Mouse (Mus musculus) stomach, embryonic 15.5 days (tissue): ENCODE data around the gene Nos1ap. TPM values are rescaled to one million over a fixed set of nuclear protein-coding genes. Genes with fewer than 3 reads are reported as not detected.
A peak's percentile ranks its signal among the peaks of the same experiment; 100 is the strongest.

ENCODE experiments used
- ATAC-seq: fragments of 200-750 bp; cut with Nextera tagmentation; 2 replicates; pipeline ENCODE4 v1.8.0; 2017; ENCODE audit warnings: low read depth, moderate number of reproducible peaks, moderate TSS enrichment; ENCODE audit not compliant: insufficient read depth, low FRiP score
- H3K27ac ChIP-seq: fragments of 300-500 bp; sonication (generic); 2 replicates; pipeline ENCODE4 v1.5.1; 2015; ENCODE audit warnings: mild to moderate bottlenecking, inconsistent platforms
- H3K27me3 ChIP-seq: fragments of 300-500 bp; sonication (generic); replicated peaks from 2 replicates; pipeline ENCODE4 v1.6.1; 2015; ENCODE audit warnings: inconsistent platforms
- H3K36me3 ChIP-seq: fragments of 300-500 bp; sonication (generic); 2 replicates; pipeline ENCODE4 v1.6.1; 2015; ENCODE audit warnings: inconsistent platforms
- H3K4me1 ChIP-seq: fragments of 300-500 bp; sonication (generic); 2 replicates; pipeline ENCODE4 v1.6.1; 2015; ENCODE audit warnings: inconsistent platforms
- H3K4me2 ChIP-seq: fragments of 300-500 bp; sonication (generic); 2 replicates; pipeline ENCODE4 v1.6.1; 2015; ENCODE audit warnings: mild to moderate bottlenecking, inconsistent platforms
- H3K4me3 ChIP-seq: fragments of 300-500 bp; sonication (generic); replicated peaks from 2 replicates; pipeline ENCODE4 v1.5.1; 2015; ENCODE audit warnings: inconsistent platforms
- H3K9ac ChIP-seq: fragments of 300-500 bp; sonication (generic); 2 replicates; pipeline ENCODE4 v1.6.1; 2015; ENCODE audit warnings: inconsistent platforms
- H3K9me3 ChIP-seq: fragments of 300-500 bp; sonication (generic); 2 replicates; pipeline ENCODE4 v1.6.1; 2016; ENCODE audit warnings: inconsistent platforms
- WGBS: fragments of 180-500 bp; shearing (Covaris S2); methylation state at CpG from one replicate; pipeline ENCODE4 v1.1.7; 2015; 5-methylcytosine and 5-hydroxymethylcytosine counted together
- polyA plus RNA-seq: library from polyadenylated mRNA; unstranded; fragments of >200 nt; fragmentation: Nextera tagmentation; extraction: Ambion mirVana; gene quantifications from 2 replicates; pipeline ENCODE4 v1.2.1, GENCODE M21; 2015

Gene Nos1ap
- polyA plus RNA-seq, 1 experiment from 2014 or later, result 15.5 TPM

- H3K27ac ChIP-seq, result no peak overlapping the region
- no peak overlapping the region for H3K4me2 ChIP-seq
- no peaks in the 10 kb centered on the region for H3K9me3 ChIP-seq
- H3K9ac ChIP-seq, result no peak overlapping the region
- H3K4me3 ChIP-seq, result no peak overlapping the region
- peaks cover 18% of the 10 kb centered on the region for H3K4me1 ChIP-seq
- no peak for ATAC-seq
- H3K36me3 ChIP-seq, result peaks cover 4% of the 10 kb centered on the region; the same call in 1 of the 2 replicates
- no peaks in the 10 kb centered on the region for H3K27me3 ChIP-seq
- whole genome bisulfite sequencing, result 88% methylated on average over 2 of the region's 2 CpGs
These were observed 5.7 kb downstream of the Nos1ap start for GRCm38 (mm10) chr1:170583925-170584324.

- H3K9ac ChIP-seq, result no peak overlapping the region
- peaks cover 10% of the 10 kb centered on the region for H3K4me1 ChIP-seq
- no peaks in the 10 kb centered on the region for H3K27me3 ChIP-seq
- ATAC-seq, result no peak
- WGBS, result 81% methylated on average over 5 of the region's 5 CpGs
- H3K27ac ChIP-seq, result no peak overlapping the region
- H3K36me3 ChIP-seq, result peaks cover 4% of the 10 kb centered on the region; the same call in 1 of the 2 replicates
- H3K4me3 ChIP-seq, result no peak overlapping the region
- H3K9me3 ChIP-seq, result no peaks in the 10 kb centered on the region
- no peak overlapping the region for H3K4me2 ChIP-seq
These were observed 7.3 kb downstream of the Nos1ap start for GRCm38 (mm10) chr1:170582341-170582740.

- H3K36me3 ChIP-seq, result peaks cover 3% of the 10 kb centered on the region; the same call in 1 of the 2 replicates
- no peak overlapping the region for H3K9ac ChIP-seq
- ATAC-seq, result no peak
- H3K4me1 ChIP-seq, result peaks cover 13% of the 10 kb centered on the region
- 39% methylated on average over 13 of the region's 13 CpGs for WGBS
- 0 out of 2 replicates have a peak overlapping the region, but pooled peaks have one; percentile 21 for H3K27ac ChIP-seq
- no peaks in the 10 kb centered on the region for H3K27me3 ChIP-seq
- H3K9me3 ChIP-seq, result no peaks in the 10 kb centered on the region
- no peak overlapping the region for H3K4me3 ChIP-seq
- H3K4me2 ChIP-seq, result peak overlapping the region; percentile 3; the same call in 1 of the 2 replicates
These were observed 9.1 kb downstream of the Nos1ap start for GRCm38 (mm10) chr1:170580485-170581110.

- WGBS, result 96% methylated on average over 5 of the region's 5 CpGs
- H3K9me3 ChIP-seq, result no peaks in the 10 kb centered on the region
- no peak for ATAC-seq
- H3K4me3 ChIP-seq, result no peak overlapping the region
- H3K27ac ChIP-seq, result no peak overlapping the region
- no peak overlapping the region for H3K9ac ChIP-seq
- H3K36me3 ChIP-seq, result no peaks in the 10 kb centered on the region
- peaks cover 13% of the 10 kb centered on the region for H3K4me1 ChIP-seq
- no peak overlapping the region for H3K4me2 ChIP-seq
- no peaks in the 10 kb centered on the region for H3K27me3 ChIP-seq
These were observed 10.2 kb downstream of the Nos1ap start for GRCm38 (mm10) chr1:170579476-170579875.

- Histone ChIP-seq H3K27ac (no peak overlapping the region), H3K4me1 (peaks cover 13% of the 10 kb centered on the region), H3K9ac (no peak overlapping the region), H3K9me3 (no peaks in the 10 kb centered on the region), H3K36me3 (no peaks in the 10 kb centered on the region), H3K4me3 (no peak overlapping the region), H3K4me2 (no peak overlapping the region), H3K27me3 (no peaks in the 10 kb centered on the region)
- no peak for ATAC-seq
- 89% methylated on average over 4 of the region's 4 CpGs for WGBS
These were observed 10.6 kb downstream of the Nos1ap start for GRCm38 (mm10) chr1:170579063-170579462.

GRCm38 (mm10) chr1:170576728-170577065 is 13.0 kb downstream of the Nos1ap start:
- no peak overlapping the region for H3K4me2 ChIP-seq
- WGBS, result 50% methylated on average over 6 of the region's 6 CpGs
- H3K4me3 ChIP-seq, result no peak overlapping the region
- H3K36me3 ChIP-seq, result no peaks in the 10 kb centered on the region
- H3K27me3 ChIP-seq, result no peaks in the 10 kb centered on the region
- no peak overlapping the region for H3K27ac ChIP-seq
- no peak for ATAC-seq
- no peaks in the 10 kb centered on the region for H3K9me3 ChIP-seq
- H3K4me1 ChIP-seq, result peaks cover 13% of the 10 kb centered on the region
- no peak overlapping the region for H3K9ac ChIP-seq

- H3K4me3 ChIP-seq, result no peak overlapping the region
- no peak overlapping the region for H3K27ac ChIP-seq
- ATAC-seq, result peak; percentile 39; the same call in 1 of the 2 replicates
- 39% methylated on average over 6 of the region's 6 CpGs for WGBS
- H3K27me3 ChIP-seq, result no peaks in the 10 kb centered on the region
- H3K4me2 ChIP-seq, result no peak overlapping the region
- H3K4me1 ChIP-seq, result peaks cover 9% of the 10 kb centered on the region
- no peaks in the 10 kb centered on the region for H3K9me3 ChIP-seq
- H3K36me3 ChIP-seq, result no peaks in the 10 kb centered on the region
- no peak overlapping the region for H3K9ac ChIP-seq
These were observed 13.5 kb downstream of the Nos1ap start for GRCm38 (mm10) chr1:170576012-170576727.

- no peak overlapping the region for H3K9ac ChIP-seq
- ATAC-seq, result no peak
- H3K4me2 ChIP-seq, result no peak overlapping the region
- WGBS, result 68% methylated on average over 7 of the region's 7 CpGs
- H3K4me1 ChIP-seq, result 0 out of 2 replicates have a peak, but pooled peaks cover 3% of the 10 kb centered on the region
- H3K27ac ChIP-seq, result no peak overlapping the region
- H3K27me3 ChIP-seq, result no peaks in the 10 kb centered on the region
- no peak overlapping the region for H3K4me3 ChIP-seq
- H3K36me3 ChIP-seq, result no peaks in the 10 kb centered on the region
- H3K9me3 ChIP-seq, result no peaks in the 10 kb centered on the region
These were observed 16.5 kb downstream of the Nos1ap start for GRCm38 (mm10) chr1:170573117-170573516.

GRCm38 (mm10) chr1:170566969-170567368 is 22.7 kb downstream of the Nos1ap start:
- Histone ChIP-seq H3K27me3 (no peaks in the 10 kb centered on the region), H3K36me3 (no peaks in the 10 kb centered on the region), H3K4me3 (no peak overlapping the region), H3K4me1 (no peaks in the 10 kb centered on the region), H3K9me3 (no peaks in the 10 kb centered on the region), H3K27ac (no peak overlapping the region), H3K4me2 (no peak overlapping the region), H3K9ac (no peak overlapping the region)
- 84% methylated on average over 4 of the region's 4 CpGs for WGBS
- ATAC-seq, result no peak

GRCm38 (mm10) chr1:170566538-170566937 is 23.1 kb downstream of the Nos1ap start:
- WGBS, result 87% methylated on average over 2 of the region's 2 CpGs
- no peak overlapping the region for H3K27ac ChIP-seq
- H3K4me1 ChIP-seq, result no peaks in the 10 kb centered on the region
- H3K36me3 ChIP-seq, result no peaks in the 10 kb centered on the region
- H3K4me2 ChIP-seq, result no peak overlapping the region
- H3K9me3 ChIP-seq, result no peaks in the 10 kb centered on the region
- H3K9ac ChIP-seq, result no peak overlapping the region
- no peak for ATAC-seq
- no peaks in the 10 kb centered on the region for H3K27me3 ChIP-seq
- no peak overlapping the region for H3K4me3 ChIP-seq

- 80% methylated on average over 3 of the region's 3 CpGs for WGBS
These were observed 24.7 kb downstream of the Nos1ap start for GRCm38 (mm10) chr1:170564926-170565325.

GRCm38 (mm10) chr1:170562431-170562830 is 27.2 kb downstream of the Nos1ap start:
- Histone ChIP-seq H3K4me1 (no peaks in the 10 kb centered on the region), H3K9ac (no peak overlapping the region), H3K4me3 (no peak overlapping the region), H3K36me3 (no peaks in the 10 kb centered on the region), H3K4me2 (no peak overlapping the region), H3K27ac (no peak overlapping the region), H3K9me3 (no peaks in the 10 kb centered on the region), H3K27me3 (no peaks in the 10 kb centered on the region)
- 75% methylated on average over 1 of the region's 1 CpGs for WGBS
- ATAC-seq, result no peak

More at GRCm38 (mm10) chr1:170564926-170565325, 24.7 kb downstream of the Nos1ap start:
- Histone ChIP-seq H3K27me3 (no peaks in the 10 kb centered on the region), H3K9ac (no peak overlapping the region), H3K4me1 (no peaks in the 10 kb centered on the region), H3K4me3 (no peak overlapping the region), H3K27ac (no peak overlapping the region), H3K9me3 (no peaks in the 10 kb centered on the region), H3K36me3 (no peaks in the 10 kb centered on the region), H3K4me2 (no peak overlapping the region)
- no peak for ATAC-seq
